ENCODE assay signal across 14 mouse cellular contexts in the genomic region with DNA sequence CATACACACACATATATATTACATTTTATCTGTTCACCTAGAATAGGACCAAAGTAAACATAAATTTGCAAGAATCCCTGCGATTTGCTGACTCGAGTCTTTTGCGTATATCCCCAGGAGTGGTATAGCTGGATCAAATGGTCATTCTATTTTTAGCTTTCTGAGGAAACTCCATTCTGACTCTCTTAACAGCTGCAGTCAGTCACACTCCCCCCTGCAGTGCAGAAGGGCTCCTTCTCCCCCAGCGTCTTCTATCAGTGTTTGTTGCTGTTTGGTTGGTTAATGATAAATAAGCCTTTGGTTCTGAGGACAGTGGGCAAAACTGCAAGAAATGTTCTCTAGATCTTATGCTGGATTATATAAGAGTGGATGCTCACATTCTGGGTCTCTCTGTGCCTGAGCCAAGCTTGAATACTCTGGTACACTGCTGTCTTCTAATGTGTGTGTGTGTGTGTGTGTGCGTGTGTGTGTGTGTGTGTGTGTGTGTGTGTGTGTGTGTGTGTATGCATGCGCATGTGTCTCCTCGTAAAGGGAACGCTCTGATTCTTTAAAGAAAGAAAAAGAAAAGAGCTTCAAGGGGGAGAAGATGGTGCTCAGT. TPM values are rescaled to one million over a fixed set of nuclear protein-coding genes. Genes with fewer than 3 reads are reported as not detected.
DNase-seq lines count a peak whose midpoint lies in the region; ATAC-seq and TF ChIP-seq lines count a peak whose summit lies in the region.
"Had no signal": no experiment of that assay in that cellular context is flagged by ENCODE, and none has a peak within 500 bp of the region (broad histone marks: within the 10 kb centered on the region; RNA-seq: fewer than 3 reads in every experiment).

No protein-coding gene starts in this region.

- intact Hi-C loops in heart, postnatal 36 days (cut with DNase I) = no loop called here

- no peak for TF ChIP-seq CTCF in lung, embryonic 14.5 days (IDR thresholded peaks at IDR 0.05; ENCODE audit: low read depth)

- H3K27me3 ChIP-seq in heart, embryonic 16.5 days (ENCODE audit: control insufficient read depth, insufficient read depth, low read length) = no peaks in the 10 kb centered on the region
- H3K27me3 ChIP-seq in lung, embryonic 14.5 days (ENCODE audit: insufficient read depth, low read length) = no peaks in the 10 kb centered on the region
- H3K27me3 ChIP-seq in kidney, embryonic 15.5 days = no peaks in the 10 kb centered on the region
- H3K27me3 ChIP-seq: liver, embryonic 13.5 days; megakaryocyte, embryonic 14.5 days had no signal

- 29% methylated on average over 8 of the region's 8 CpGs for WGBS in heart, embryonic 16.5 days
- 40% methylated on average over 8 of the region's 8 CpGs for WGBS in lung, embryonic 14.5 days
- 49% methylated on average over 8 of the region's 8 CpGs for WGBS in kidney, embryonic 15.5 days

- DNase-seq in heart, postnatal 36 days = no peak
- peak; percentile 81 for DNase-seq in lung, embryonic 14.5 days
- no peak for DNase-seq in lung, postnatal 36 days
- peak; percentile 18 to 30 for DNase-seq in kidney, postnatal 4 days
- no peak for DNase-seq in cerebellum, postnatal 4 days (ENCODE audit: low spot score in 2 of 2)
- DNase-seq: adrenal gland, adult 8-10 months; cerebellum, adult 11 months; embryo, embryonic 11 days; gastrocnemius, postnatal 25 days; liver, embryonic 13.5 days; spleen, adult 18-20 months had no signal

- no peaks in the 10 kb centered on the region for H3K36me3 ChIP-seq in heart, embryonic 16.5 days (ENCODE audit: control insufficient read depth, insufficient read depth)
- H3K36me3 ChIP-seq in lung, embryonic 14.5 days (ENCODE audit: insufficient read depth) = no peaks in the 10 kb centered on the region
- H3K36me3 ChIP-seq in kidney, embryonic 15.5 days = no peaks in the 10 kb centered on the region
- H3K36me3 ChIP-seq: liver, embryonic 13.5 days had no signal

- peak overlapping the region; percentile 57 for H3K27ac ChIP-seq in heart, embryonic 16.5 days (ENCODE audit: low read length)
- peak overlapping the region; percentile 27; the same call in 1 of the 2 replicates for H3K27ac ChIP-seq in lung, embryonic 14.5 days (ENCODE audit: low read depth)
- H3K27ac ChIP-seq in kidney, embryonic 15.5 days = no peak overlapping the region
- H3K27ac ChIP-seq: liver, embryonic 13.5 days had no signal

- H3K9me3 ChIP-seq in heart, embryonic 16.5 days (replicated peaks; ENCODE audit: control insufficient read depth, low read length) = no peaks in the 10 kb centered on the region
- H3K9me3 ChIP-seq in lung, embryonic 14.5 days (ENCODE audit: low read depth, low read length) = no peaks in the 10 kb centered on the region
- H3K9me3 ChIP-seq in kidney, embryonic 15.5 days (replicated peaks) = no peaks in the 10 kb centered on the region
- H3K9me3 ChIP-seq: liver, embryonic 13.5 days had no signal

- H3K4me1 ChIP-seq in heart, embryonic 16.5 days (ENCODE audit: control insufficient read depth, insufficient read depth, low read length) = peaks cover 24% of the 10 kb centered on the region
- 0 out of 2 replicates have a peak, but pooled peaks cover 4% of the 10 kb centered on the region for H3K4me1 ChIP-seq in lung, embryonic 14.5 days (ENCODE audit: insufficient read depth)
- peaks cover 15% of the 10 kb centered on the region for H3K4me1 ChIP-seq in kidney, embryonic 15.5 days
- H3K4me1 ChIP-seq: liver, embryonic 13.5 days; megakaryocyte, embryonic 14.5 days had no signal

- peak; percentile 74; the same call in 1 of the 2 replicates for ATAC-seq in heart, embryonic 16.5 days (replicated peaks; ENCODE audit: extremely low read depth, insufficient read depth, low FRiP score)
- ATAC-seq in lung, embryonic 14.5 days (ENCODE audit: insufficient read depth) = peak; percentile 94
- ATAC-seq in kidney, embryonic 15.5 days (replicated peaks; ENCODE audit: low FRiP score) = peak; percentile 69

- H3K4me3 ChIP-seq in heart, embryonic 16.5 days (ENCODE audit: low read length) = no peak overlapping the region
- no peak overlapping the region for H3K4me3 ChIP-seq in lung, embryonic 14.5 days (ENCODE audit: low read depth, low read length)
- no peak overlapping the region for H3K4me3 ChIP-seq in kidney, embryonic 15.5 days (replicated peaks)
- H3K4me3 ChIP-seq: liver, embryonic 13.5 days; megakaryocyte, embryonic 14.5 days had no signal

- H3K4me2 ChIP-seq in heart, embryonic 16.5 days (ENCODE audit: low read depth, low read length) = no peak overlapping the region; the same call in 1 of the 2 replicates
- no peak overlapping the region for H3K4me2 ChIP-seq in lung, embryonic 14.5 days
- no peak overlapping the region for H3K4me2 ChIP-seq in kidney, embryonic 15.5 days
- H3K4me2 ChIP-seq: liver, embryonic 13.5 days had no signal

- no peak overlapping the region for H3K9ac ChIP-seq in heart, embryonic 16.5 days (ENCODE audit: low read length)
- H3K9ac ChIP-seq in lung, embryonic 14.5 days = no peak overlapping the region
- no peak overlapping the region for H3K9ac ChIP-seq in kidney, embryonic 15.5 days
- H3K9ac ChIP-seq: liver, embryonic 13.5 days had no signal

RNA-seq across cellular contexts. Expression of a gene that starts 58.8 kb away (rescaled TPM):
- 31.5 and 33.3 TPM in 2 replicates for polyA plus RNA-seq in heart, embryonic 16.5 days (2015; fragmentation: Nextera tagmentation; extraction: Ambion mirVana)
- total RNA-seq in heart, postnatal 36 days (2021) = 1,000 to 10,000 TPM in 1 of 2 experiments, 100 to 1,000 TPM in 1; 988 to 1,013 TPM
- polyA plus RNA-seq in lung, embryonic 14.5 days (2014; fragmentation: Nextera tagmentation; extraction: Ambion mirVana) = 2.3 TPM in 2 replicates
- polyA plus RNA-seq in kidney, embryonic 15.5 days (2015; fragmentation: Nextera tagmentation; extraction: Ambion mirVana) = 0.15 and 0.42 TPM in 2 replicates

Comparison
In these comparisons a context has a peak if more than half of its experiments do, and no peak if none do; other contexts are left out.
1. DNase-seq: peak in lung, embryonic 14.5 days (single experiment) and kidney, postnatal 4 days (2 of 2); none in heart, postnatal 36 days (0 of 2), lung, postnatal 36 days (single experiment) and cerebellum, postnatal 4 days (0 of 2).
2. Peak in every context shown above with its lines, with median percentiles within 50 percentile points of each other: ATAC-seq.